Mouse (Mus musculus) small intestine, adult 2 months (tissue): ENCODE measurements around the gene Chd6. TPM values are rescaled to one million over a fixed set of nuclear protein-coding genes. Genes with fewer than 3 reads are reported as not detected.

ENCODE experiments used
- H3K27ac ChIP-seq: fragments of 200-500 bp; 2 replicates; pipeline ENCODE4 v1.5.1; 2012; ENCODE audit warnings: low read depth, low read length, control low read depth, inconsistent platforms; ENCODE audit not compliant: insufficient read depth
- H3K27me3 ChIP-seq: fragments of 200-500 bp; 2 replicates; pipeline ENCODE4 v1.6.1; 2012; ENCODE audit warnings: mild to moderate bottlenecking, moderate library complexity, low read length, inconsistent platforms; ENCODE audit not compliant: control insufficient read depth, insufficient read depth
- H3K36me3 ChIP-seq: fragments of 200-500 bp; 2 replicates; pipeline ENCODE4 v1.6.1; 2012; ENCODE audit warnings: mild to moderate bottlenecking, low read length, control low read depth, inconsistent platforms; ENCODE audit not compliant: control insufficient read depth, insufficient read depth
- H3K4me1 ChIP-seq: fragments of 200-500 bp; 2 replicates; pipeline ENCODE4 v1.6.1; 2012; ENCODE audit warnings: low read length, inconsistent platforms, mixed read lengths; ENCODE audit not compliant: control insufficient read depth, insufficient read depth, insufficient read length
- H3K4me3 ChIP-seq: fragments of 200-500 bp; 2 replicates; pipeline ENCODE4 v1.5.1; 2012; ENCODE audit warnings: low read depth, mild to moderate bottlenecking, control low read depth, inconsistent platforms, low read length, moderate library complexity
- CTCF ChIP-seq: fragments of 200-500 bp; IDR thresholded peaks from 2 replicates; pipeline ENCODE4 v1.5.1; 2012; ENCODE audit warnings: low read depth, mild to moderate bottlenecking, control low read depth, inconsistent platforms, low read length, moderate library complexity, mixed read lengths; ENCODE audit not compliant: insufficient replicate concordance, insufficient read length; ENCODE audit errors: extremely low read depth
- POLR2A ChIP-seq: fragments of 200-500 bp; IDR thresholded peaks from 2 replicates; pipeline ENCODE4 v1.6.1; 2012; ENCODE audit warnings: low read depth, mild to moderate bottlenecking, control low read depth, inconsistent platforms, low read length, moderate library complexity
- WGBS: fragments of 180-500 bp; shearing (Covaris S2); methylation state at CpG from one replicate; pipeline ENCODE4 v1.1.7; 2018; 5-methylcytosine and 5-hydroxymethylcytosine counted together
- polyA plus RNA-seq: library from polyadenylated mRNA; depleted of rRNA; stranded (reverse); fragments of >200 nt; gene quantifications from 2 replicates; pipeline ENCODE4 v1.2.3, GENCODE M21; 2012

Gene Chd6
- polyA plus RNA-seq, 1 experiment, result 3.1 TPM

GRCm38 (mm10) chr2:160954541-160954940 lies 154.3 kb downstream of the Chd6 start:
- no peaks in the 10 kb centered on the region for H3K27me3 ChIP-seq
- no peak overlapping the region for H3K4me3 ChIP-seq
- H3K4me1 ChIP-seq, result no peaks in the 10 kb centered on the region
- H3K36me3 ChIP-seq, result peaks cover 30% of the 10 kb centered on the region
- TF ChIP-seq POLR2A (no peak), CTCF (no peak)
- H3K27ac ChIP-seq, result no peak overlapping the region
- 93% methylated on average over 3 of the region's 3 CpGs for WGBS

- Histone ChIP-seq H3K4me3 (no peak overlapping the region), H3K27ac (no peak overlapping the region), H3K36me3 (peaks cover 36% of the 10 kb centered on the region), H3K4me1 (no peaks in the 10 kb centered on the region), H3K27me3 (no peaks in the 10 kb centered on the region)
- no peak for TF ChIP-seq POLR2A
- TF ChIP-seq CTCF, result no peak
- 65% methylated on average over 7 of the region's 7 CpGs for WGBS
Measured at GRCm38 (mm10) chr2:160953131-160953873, 155.6 kb downstream of the Chd6 start.

GRCm38 (mm10) chr2:160951595-160951994 lies 157.3 kb downstream of the Chd6 start:
- H3K4me3 ChIP-seq, result no peak overlapping the region
- H3K36me3 ChIP-seq, result peaks cover 36% of the 10 kb centered on the region
- 84% methylated on average over 4 of the region's 4 CpGs for WGBS

DNA sequence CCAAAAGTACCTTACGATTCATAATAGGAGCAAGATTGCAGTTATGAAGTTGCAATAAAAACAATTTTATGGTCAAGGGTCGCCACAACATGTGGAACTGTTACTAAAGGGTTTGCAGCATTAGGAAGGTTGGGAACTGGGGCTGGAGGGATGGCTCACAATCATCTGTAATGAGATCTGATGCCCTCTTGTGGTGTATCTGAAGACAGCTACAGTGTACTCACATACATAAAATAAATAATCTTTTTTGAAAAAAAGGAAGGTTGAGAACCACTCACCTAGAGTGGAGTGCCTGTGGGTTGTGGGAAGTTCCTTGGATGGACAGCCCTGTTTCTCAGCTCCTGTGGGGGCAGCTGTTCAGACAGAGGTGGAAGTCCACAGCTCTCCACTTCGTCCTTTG lies 166.4 kb downstream of the Chd6 start:
- H3K4me1 ChIP-seq, result no peaks in the 10 kb centered on the region
- no peak overlapping the region for H3K4me3 ChIP-seq
- H3K27ac ChIP-seq, result no peak overlapping the region
- H3K27me3 ChIP-seq, result no peaks in the 10 kb centered on the region
- WGBS, result 61% methylated on average over 3 of the region's 3 CpGs
- H3K36me3 ChIP-seq, result no peaks in the 10 kb centered on the region
- TF ChIP-seq CTCF, result no peak
- TF ChIP-seq POLR2A, result no peak

More at GRCm38 (mm10) chr2:160951595-160951994, 157.3 kb downstream of the Chd6 start:
- no peaks in the 10 kb centered on the region for H3K4me1 ChIP-seq
- TF ChIP-seq POLR2A (no peak), CTCF (no peak)
- H3K27ac ChIP-seq, result no peak overlapping the region
- no peaks in the 10 kb centered on the region for H3K27me3 ChIP-seq

GRCm38 (mm10) chr2:160940930-160941709 lies 167.8 kb downstream of the Chd6 start:
- no peaks in the 10 kb centered on the region for H3K36me3 ChIP-seq
- no peak overlapping the region for H3K27ac ChIP-seq
- H3K4me3 ChIP-seq, result no peak overlapping the region
- TF ChIP-seq CTCF, result no peak
- no peak for TF ChIP-seq POLR2A
- no peaks in the 10 kb centered on the region for H3K4me1 ChIP-seq
- 62% methylated on average over 17 of the region's 17 CpGs for WGBS
- H3K27me3 ChIP-seq, result no peaks in the 10 kb centered on the region

DNA sequence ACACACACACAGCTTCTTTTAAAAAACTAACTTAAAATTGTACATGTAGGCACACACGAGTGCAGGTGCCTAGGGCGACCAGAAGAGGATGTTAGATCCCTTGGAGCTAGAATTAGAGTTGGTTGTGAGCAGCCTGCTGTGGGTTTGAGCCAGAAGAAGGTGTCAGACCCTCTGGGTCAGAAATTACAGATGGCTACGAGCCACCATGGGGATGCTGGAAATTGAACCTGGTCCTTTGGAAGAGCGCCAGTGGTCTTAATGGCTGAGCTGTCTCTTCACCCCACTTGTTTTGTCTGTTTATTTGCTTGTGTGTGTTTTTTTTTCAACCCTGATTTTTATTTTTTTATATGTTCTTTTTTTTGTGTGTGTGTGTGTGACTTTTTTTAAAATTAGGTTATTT lies 174.4 kb downstream of the Chd6 start:
- Histone ChIP-seq H3K4me3 (no peak overlapping the region), H3K27me3 (no peaks in the 10 kb centered on the region), H3K4me1 (no peaks in the 10 kb centered on the region), H3K27ac (no peak overlapping the region), H3K36me3 (no peaks in the 10 kb centered on the region)
- WGBS, result 65% methylated on average over 4 of the region's 4 CpGs
- TF ChIP-seq POLR2A, result no peak
- no peak for TF ChIP-seq CTCF

DNA sequence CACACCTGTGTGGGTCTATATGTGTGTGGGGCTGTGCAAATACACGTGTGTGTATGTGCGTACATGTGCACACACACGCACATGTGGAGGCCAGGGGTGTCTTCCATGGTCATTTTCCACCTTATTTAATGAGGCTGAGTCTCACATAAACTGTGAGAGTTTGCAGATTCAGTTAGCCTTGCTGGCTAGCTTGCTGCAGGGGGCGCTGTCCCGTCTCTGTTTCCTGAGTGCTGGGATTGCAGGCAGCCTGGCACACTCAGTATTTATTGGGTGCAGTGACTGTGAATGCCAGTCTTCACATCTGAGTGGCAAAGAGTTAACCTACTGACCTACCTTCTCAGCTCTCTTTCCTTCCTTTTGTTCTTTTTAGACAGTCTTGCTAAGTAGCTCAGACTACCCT lies 175.0 kb downstream of the Chd6 start:
- H3K27me3 ChIP-seq, result no peaks in the 10 kb centered on the region
- H3K36me3 ChIP-seq, result no peaks in the 10 kb centered on the region
- WGBS, result 67% methylated on average over 5 of the region's 5 CpGs
- TF ChIP-seq POLR2A (no peak), CTCF (no peak)
- no peak overlapping the region for H3K4me3 ChIP-seq
- no peaks in the 10 kb centered on the region for H3K4me1 ChIP-seq
- no peak overlapping the region for H3K27ac ChIP-seq
